Mouse (Mus musculus) spleen, postnatal 4 days (tissue): ENCODE results near the gene Tfap4.
"Not testable (repeated sequence)": the region's sequence is repeated elsewhere in the genome, so short reads cannot be mapped to it uniquely, and the experiment has no call there.

ENCODE experiments used
- DNase-seq, 2 experiments: peaks; one replicate each; pipeline ENCODE4 v3.0.0; 2022; ENCODE audit warnings: low spot score in 2 of 2

The Tfap4 gene

GRCm38 (mm10) chr16:4552829-4553550 lies 6.7 kb downstream of the Tfap4 start:
- DNase-seq = peak; percentile 60 to 76

GRCm38 (mm10) chr16:4551885-4552284 lies 7.8 kb downstream of the Tfap4 start:
- DNase-seq = peak in 1 of 2 experiments; percentile 61

GRCm38 (mm10) chr16:4551056-4551455 lies 8.6 kb downstream of the Tfap4 start:
- DNase-seq = peak; percentile 58 to 82

- peak in 1 of 2 experiments; percentile 69 for DNase-seq
Measured at GRCm38 (mm10) chr16:4548953-4549688, 10.5 kb downstream of the Tfap4 start.

- DNase-seq = no peak
Measured at GRCm38 (mm10) chr16:4547611-4548010, 12.0 kb downstream of the Tfap4 start.

- DNase-seq = no peak
Measured at GRCm38 (mm10) chr16:4546838-4547237, 12.8 kb downstream of the Tfap4 start.

GRCm38 (mm10) chr16:4544845-4545244 lies 14.8 kb downstream of the Tfap4 start:
- DNase-seq = no peak

GRCm38 (mm10) chr16:4543266-4543665 lies 16.4 kb downstream of the Tfap4 start:
- no peak for DNase-seq

GRCm38 (mm10) chr16:4542236-4542774 lies 17.3 kb downstream of the Tfap4 start:
- DNase-seq = no peak

GRCm38 (mm10) chr16:4541501-4542198 lies 18.0 kb downstream of the Tfap4 start, which contains the start of gene Srl:
Gene Srl (minus strand): TSS chr16:4541816.
- peak; percentile 97 to 98 for DNase-seq

- DNase-seq = no peak
Measured at GRCm38 (mm10) chr16:4541033-4541432, 18.6 kb downstream of the Tfap4 start.

- no peak for DNase-seq
Measured at GRCm38 (mm10) chr16:4540064-4540775, 19.4 kb downstream of the Tfap4 start.

- no peak for DNase-seq
Measured at GRCm38 (mm10) chr16:4539521-4539920, 20.1 kb downstream of the Tfap4 start.

- no peak for DNase-seq
Measured at GRCm38 (mm10) chr16:4537616-4538358, 21.9 kb downstream of the Tfap4 start.

- not testable (repeated sequence) for DNase-seq
Measured at GRCm38 (mm10) chr16:4527373-4527772, 32.3 kb downstream of the Tfap4 start.

- no peak for DNase-seq
Measured at GRCm38 (mm10) chr16:4523313-4524004, 36.2 kb downstream of the Tfap4 start.

- DNase-seq = no peak
Measured at GRCm38 (mm10) chr16:4522879-4523278, 36.8 kb downstream of the Tfap4 start.

- DNase-seq = no peak
Measured at GRCm38 (mm10) chr16:4521735-4522530, 37.7 kb downstream of the Tfap4 start.

- no peak for DNase-seq
Measured at GRCm38 (mm10) chr16:4521074-4521667, 38.5 kb downstream of the Tfap4 start.
